Mouse (Mus musculus): ENCODE data around the gene Emx2.

DNA sequence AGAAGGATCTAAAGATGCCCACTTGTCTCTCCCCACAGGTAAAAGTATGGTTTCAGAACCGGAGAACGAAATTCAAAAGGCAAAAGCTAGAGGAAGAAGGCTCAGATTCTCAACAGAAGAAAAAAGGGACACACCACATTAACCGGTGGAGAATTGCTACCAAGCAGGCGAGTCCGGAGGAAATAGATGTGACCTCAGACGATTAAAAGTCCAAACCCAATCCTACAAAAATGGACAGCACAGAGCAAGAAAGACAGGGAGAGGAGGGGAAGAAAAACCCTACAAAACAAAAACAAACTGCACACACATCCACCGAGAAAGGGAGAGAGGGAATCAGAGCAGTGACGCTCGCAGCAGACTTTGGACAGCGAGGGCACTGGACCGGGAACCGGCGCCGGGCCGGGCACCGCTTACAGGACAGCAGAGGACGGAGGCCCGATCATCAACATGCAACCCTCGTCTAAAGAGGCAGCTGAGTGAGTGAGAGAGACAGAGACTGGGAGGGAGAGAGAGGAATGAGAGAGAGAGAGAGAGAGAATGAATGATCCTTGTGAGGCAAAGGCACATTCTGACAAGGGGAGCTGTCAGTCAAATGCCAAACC, 5.8 kb downstream of the Emx2 start:
- TF ChIP-seq CTCF (conservative IDR thresholded peaks at IDR 0.05; ENCODE audit: low read length): no peak
- no peak for TF ChIP-seq NANOG (IDR thresholded peaks at IDR 0.05; ENCODE audit: borderline replicate concordance, low read length)
- TF ChIP-seq POU5F1 (IDR thresholded peaks at IDR 0.05; ENCODE audit: borderline replicate concordance, low read length): no peak

All from E14TG2a.4 (cell line).